Mouse (Mus musculus) regulatory T cell (primary cell): ENCODE results near the gene Parl.

ENCODE experiments used
- in situ Hi-C: fragments of 300-600 bp; cut with MboI, MseI; formaldehyde crosslinking; loops from one replicate; pipeline ENCODE4 v1.15.1; 2025; ENCODE audit warnings: high pct_unique_total_duplicates

Parl gene

GRCm38 (mm10) chr16:20301770-20302649 lies at the start of gene Parl:
TSS of gene Parl (minus strand) at chr16:20302387.
- in situ Hi-C loops = no loop called here

- in situ Hi-C loops = no loop called here
Observed at GRCm38 (mm10) chr16:20345464-20345863, 43.3 kb upstream of the Parl start.

- in situ Hi-C loops = no loop called here
Observed at GRCm38 (mm10) chr16:20338616-20339015, 36.4 kb upstream of the Parl start.

- in situ Hi-C loops = no loop called here
Observed at GRCm38 (mm10) chr16:20334918-20335317, 32.7 kb upstream of the Parl start.

GRCm38 (mm10) chr16:20328306-20328705 lies 26.1 kb upstream of the Parl start:
- in situ Hi-C loops = no loop called here

GRCm38 (mm10) chr16:20325286-20325685 lies 23.1 kb upstream of the Parl start, which contains the start of gene Cyp2ab1:
TSS of gene Cyp2ab1 (minus strand) at chr16:20325404.
- in situ Hi-C loops = no loop called here

GRCm38 (mm10) chr16:20323907-20324306 lies 21.7 kb upstream of the Parl start:
- in situ Hi-C loops = no loop called here

- in situ Hi-C loops = no loop called here
Observed at GRCm38 (mm10) chr16:20322274-20322673, 20.1 kb upstream of the Parl start.

GRCm38 (mm10) chr16:20316770-20317169 lies 14.6 kb upstream of the Parl start:
- in situ Hi-C loops = no loop called here

- in situ Hi-C loops = no loop called here
Observed at GRCm38 (mm10) chr16:20315266-20315665, 13.1 kb upstream of the Parl start.

GRCm38 (mm10) chr16:20312272-20312671 lies 10.1 kb upstream of the Parl start:
- in situ Hi-C loops = no loop called here

- in situ Hi-C loops = no loop called here
Observed at GRCm38 (mm10) chr16:20300076-20300475, 2.1 kb downstream of the Parl start.

GRCm38 (mm10) chr16:20280238-20280637 lies 21.9 kb downstream of the Parl start:
- in situ Hi-C loops = loop anchor here (10.0 kb wide), 1 partner anchor 1325 kb away; no protein-coding TSS in a partner anchor

GRCm38 (mm10) chr16:20279395-20279794 lies 22.8 kb downstream of the Parl start:
- in situ Hi-C loops = loop anchor here (5.0 kb wide), 1 partner anchor 42 kb away; no protein-coding TSS in a partner anchor

GRCm38 (mm10) chr16:20272994-20273393 lies 29.2 kb downstream of the Parl start:
- in situ Hi-C loops = no loop called here

- in situ Hi-C loops = no loop called here
Observed at GRCm38 (mm10) chr16:20271339-20271738, 30.8 kb downstream of the Parl start.

GRCm38 (mm10) chr16:20265089-20265488 lies 37.1 kb downstream of the Parl start:
- in situ Hi-C loops = loop anchor here (10.0 kb wide), 1 partner anchor 670 kb away; no protein-coding TSS in a partner anchor

- in situ Hi-C loops = no loop called here
Observed at GRCm38 (mm10) chr16:20257926-20258325, 44.3 kb downstream of the Parl start.

- in situ Hi-C loops = no loop called here
Observed at GRCm38 (mm10) chr16:20248442-20249174, 53.6 kb downstream of the Parl start.

GRCm38 (mm10) chr16:20247103-20247502 lies 55.1 kb downstream of the Parl start:
- in situ Hi-C loops = no loop called here

- in situ Hi-C loops = no loop called here
Observed at GRCm38 (mm10) chr16:20240468-20241414, 61.4 kb downstream of the Parl start, which contains the start of gene Map6d1. TSS of gene Map6d1 (minus strand) at chr16:20241358.
